In the genomic region with DNA sequence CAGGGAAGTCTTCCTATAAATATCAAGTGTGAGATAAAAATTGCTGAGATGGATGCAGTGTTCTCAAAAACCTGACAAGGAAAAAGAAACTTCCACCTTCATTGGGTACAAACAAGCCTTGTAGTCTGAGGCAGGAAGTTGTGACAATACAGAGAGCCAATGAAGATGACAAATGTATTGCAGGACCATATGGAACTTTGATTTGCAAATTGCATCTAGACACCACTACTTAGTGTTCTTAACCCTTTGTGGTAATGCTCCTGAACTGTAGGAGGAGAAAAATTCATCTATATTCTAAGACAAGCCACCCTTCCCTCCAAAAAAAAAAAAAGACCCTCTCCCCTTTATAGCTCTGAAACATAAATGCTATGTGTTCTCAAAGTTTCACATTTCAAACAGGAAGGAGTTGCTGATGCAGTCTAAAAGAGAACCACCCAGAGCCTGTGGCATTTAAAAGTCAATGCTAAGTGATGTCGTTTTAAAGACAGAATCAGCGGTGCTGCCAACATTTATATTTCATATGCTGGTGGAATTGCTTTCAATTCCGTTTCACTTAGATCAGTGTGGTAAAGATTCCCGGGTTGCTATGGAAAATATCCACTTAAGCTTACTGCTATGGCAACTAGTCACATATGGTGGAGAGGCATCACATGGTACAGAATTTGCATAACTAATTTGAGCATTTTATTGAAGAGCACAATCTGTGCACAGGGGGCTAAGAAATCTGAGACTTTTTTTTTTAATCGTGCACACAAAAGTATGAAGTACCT, we compare ENCODE assay signal across 12 mouse cellular contexts.
A peak's percentile ranks its signal among the peaks of the same experiment; 100 is the strongest.
DNase-seq lines count a peak whose midpoint lies in the region; ATAC-seq lines count a peak whose summit lies in the region.
"Had no signal": no experiment of that assay in that cellular context is flagged by ENCODE, and none has a peak within 500 bp of the region (broad histone marks: within the 10 kb centered on the region; RNA-seq: fewer than 3 reads in every experiment).

No protein-coding gene starts in this region.

- H3K36me3 ChIP-seq in forebrain, embryonic 16.5 days (ENCODE audit: control insufficient read depth, insufficient read depth) = no peaks in the 10 kb centered on the region
- H3K36me3 ChIP-seq: liver, embryonic 13.5 days had no signal

- H3K27ac ChIP-seq in forebrain, embryonic 16.5 days (ENCODE audit: low read length) = peak overlapping the region; percentile 78
- H3K27ac ChIP-seq: liver, embryonic 13.5 days had no signal

- no peak overlapping the region for H3K4me3 ChIP-seq in forebrain, embryonic 16.5 days (replicated peaks; ENCODE audit: low read length)
- H3K4me3 ChIP-seq: liver, embryonic 13.5 days; myocyte had no signal

- no peak overlapping the region for H3K9ac ChIP-seq in forebrain, embryonic 16.5 days (replicated peaks; ENCODE audit: low read depth, low read length)
- H3K9ac ChIP-seq: liver, embryonic 13.5 days had no signal

- peak; percentile 96 for ATAC-seq in forebrain, embryonic 16.5 days
- no peak for ATAC-seq in erythroid progenitor cell, adult 5-6 weeks (replicated peaks; ENCODE audit: low FRiP score, poor library complexity, severe bottlenecking)

- 34% methylated on average over 5 of the region's 5 CpGs for WGBS in forebrain, embryonic 16.5 days

- H3K4me2 ChIP-seq in forebrain, embryonic 16.5 days (ENCODE audit: low read length) = 0 out of 2 replicates have a peak overlapping the region, but pooled peaks have one; percentile 4
- H3K4me2 ChIP-seq: liver, embryonic 13.5 days had no signal

- H3K27me3 ChIP-seq in forebrain, embryonic 16.5 days (replicated peaks; ENCODE audit: control insufficient read depth, insufficient read depth, low read length) = no peaks in the 10 kb centered on the region
- H3K27me3 ChIP-seq: liver, embryonic 13.5 days had no signal

- H3K9me3 ChIP-seq in forebrain, embryonic 16.5 days (ENCODE audit: control insufficient read depth, low read length) = no peaks in the 10 kb centered on the region
- H3K9me3 ChIP-seq: liver, embryonic 13.5 days had no signal

- peaks cover 8% of the 10 kb centered on the region for H3K4me1 ChIP-seq in forebrain, embryonic 16.5 days (replicated peaks; ENCODE audit: control insufficient read depth, insufficient read depth, low read length)
- H3K4me1 ChIP-seq: liver, embryonic 13.5 days had no signal

- DNase-seq in retina, postnatal 1 day = peak; percentile 12
- no peak for DNase-seq in retina, embryonic 14.5 days (ENCODE audit: low spot score)
- DNase-seq in left cerebral cortex, adult 9 months (ENCODE audit: low spot score in 2 of 2) = peak; percentile 60 to 62
- peak; percentile 20 to 39 for DNase-seq in right cerebral cortex, postnatal 36 days (ENCODE audit: low spot score in 2 of 2)
- DNase-seq in thymus, postnatal 14 days = no peak
- DNase-seq: adrenal gland, adult 8-10 months; cerebellum, adult 11-12 months; liver, embryonic 13.5 days; lung, postnatal 14 days had no signal

Comparison
In these comparisons a context has a peak if more than half of its experiments do, and no peak if none do; other contexts are left out.
1. DNase-seq: peak in retina, postnatal 1 day (single experiment), left cerebral cortex, adult 9 months (2 of 2) and right cerebral cortex, postnatal 36 days (2 of 2); none in retina, embryonic 14.5 days (single experiment) and thymus, postnatal 14 days (single experiment).